Mouse (Mus musculus) adrenal gland, postnatal 25 days (tissue): ENCODE measurements around the gene Ank3. TPM values are rescaled to one million over a fixed set of nuclear protein-coding genes. Genes with fewer than 3 reads are reported as not detected.
"Not testable (repeated sequence)": the region's sequence is repeated elsewhere in the genome, so short reads cannot be mapped to it uniquely, and the experiment has no call there.

Experiments used
- DNase-seq: peaks from one replicate; pipeline ENCODE4 v3.0.0; 2021; ENCODE audit warnings: mixed read lengths
- total RNA-seq: library from RNA; stranded (reverse); gene quantifications from 2 replicates; pipeline ENCODE4 v1.2.3, GENCODE M21; 2021

Ank3 gene
- total RNA-seq, 1 experiment from 2014 or later = 18.2 TPM

DNA sequence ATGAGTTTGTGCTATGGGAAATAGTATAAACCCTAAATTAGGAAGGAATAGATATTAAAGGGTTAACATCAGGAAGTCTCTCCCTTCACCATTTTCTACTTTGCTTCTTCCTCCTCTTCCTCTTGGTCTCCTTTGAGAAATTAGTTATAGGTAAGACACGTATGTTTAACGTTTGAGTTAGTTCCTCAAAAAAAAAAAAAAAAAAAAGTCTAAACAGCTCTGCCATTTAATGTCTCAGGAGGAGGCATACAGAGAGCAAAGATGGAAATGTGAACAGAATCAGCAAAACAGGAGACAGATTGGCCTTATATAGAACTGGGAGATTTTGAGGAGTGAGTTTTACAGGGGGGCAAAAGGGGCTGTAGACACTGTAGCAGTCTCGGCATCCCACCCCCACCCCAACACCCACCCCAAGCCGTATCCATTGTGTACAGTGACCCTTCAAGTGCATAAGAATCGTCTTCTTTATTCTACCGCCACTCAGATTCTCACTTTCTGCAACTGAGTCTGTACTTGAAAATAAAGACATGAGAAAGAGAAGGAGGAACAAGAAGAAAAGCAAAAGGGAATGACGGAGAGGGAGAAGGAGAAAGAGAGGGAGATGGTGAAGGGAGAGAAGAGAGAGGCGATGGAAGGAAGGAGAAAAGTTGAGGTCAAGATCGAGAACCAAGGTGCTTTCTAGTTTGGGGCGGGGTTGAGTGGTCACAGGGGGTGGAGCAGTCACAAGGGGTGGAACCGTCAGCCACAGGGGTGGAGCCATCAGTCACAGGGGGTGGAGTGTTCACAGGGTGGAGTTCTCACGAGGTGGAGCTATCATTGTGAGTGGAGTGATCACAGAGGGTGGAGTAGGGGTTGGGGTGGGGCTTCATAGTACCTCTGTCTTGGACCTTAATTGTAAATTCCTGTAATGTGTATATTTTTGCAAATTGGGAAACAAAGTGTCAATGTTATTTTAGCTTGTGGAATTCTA, 509.5 kb downstream of the Ank3 start:
- DNase-seq = no peak

DNA sequence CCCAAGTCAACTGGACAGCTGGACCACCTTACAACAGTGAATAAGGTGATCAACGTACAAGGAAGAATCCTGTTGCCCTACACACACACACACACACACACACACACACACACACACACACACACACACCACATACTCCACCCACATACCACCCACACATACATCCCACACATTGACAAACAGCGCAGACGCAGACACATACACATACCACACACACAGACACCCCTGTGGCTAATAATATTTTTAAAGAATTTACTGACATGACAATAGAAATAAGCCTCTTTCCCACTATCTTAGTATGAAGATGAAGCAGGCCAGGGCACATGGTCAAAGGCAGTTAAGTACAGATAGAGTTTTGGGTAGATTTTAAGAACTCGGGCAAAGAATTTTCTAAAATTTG, 511.3 kb downstream of the Ank3 start:
- no peak for DNase-seq

- peak; percentile 54 for DNase-seq
Observed at GRCm38 (mm10) chr10:69910304-69910703, 511.7 kb downstream of the Ank3 start.

DNA sequence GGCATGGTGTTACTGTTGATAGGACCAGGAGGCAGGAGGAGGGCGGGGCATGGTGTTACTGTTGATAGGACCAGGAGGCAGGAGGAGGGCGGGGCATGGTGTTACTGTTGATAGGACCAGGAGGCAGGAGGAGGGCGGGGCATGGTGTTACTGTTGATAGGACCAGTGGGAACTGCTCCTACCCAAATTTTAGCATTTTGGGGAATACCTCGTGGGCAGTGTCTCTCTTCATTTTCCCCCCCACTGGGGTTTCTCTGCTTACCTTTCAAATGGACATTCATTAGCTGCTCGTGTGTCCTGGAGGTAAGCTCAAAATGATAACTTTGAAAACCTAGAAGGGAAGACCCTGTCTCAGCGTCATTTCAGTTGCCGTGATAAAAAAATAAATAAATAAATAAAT, 512.2 kb downstream of the Ank3 start:
- not testable (repeated sequence) for DNase-seq

GRCm38 (mm10) chr10:69915566-69915965, 517.0 kb downstream of the Ank3 start:
- DNase-seq = no peak

DNA sequence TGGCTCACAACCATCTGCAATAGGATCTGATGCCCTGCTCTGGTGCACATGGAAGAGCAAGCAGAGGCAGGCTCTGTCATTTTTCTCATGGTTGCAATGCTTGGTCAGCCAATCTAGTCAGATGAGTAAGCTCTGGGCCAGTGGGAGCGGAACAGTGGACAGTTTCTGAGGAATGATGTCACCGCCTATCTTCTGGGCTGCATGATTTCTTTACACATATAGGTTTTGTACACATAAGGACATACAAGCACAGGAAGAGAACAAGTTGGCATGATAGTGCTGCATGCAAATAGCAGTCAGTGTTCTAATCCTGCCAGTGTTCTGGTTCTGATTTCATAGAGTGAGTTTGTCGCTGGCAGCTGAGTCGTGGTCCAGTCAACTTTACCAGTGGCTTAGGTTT, 517.6 kb downstream of the Ank3 start:
- DNase-seq = no peak

- DNase-seq = peak; percentile 64
Observed at GRCm38 (mm10) chr10:69916689-69917435, 518.3 kb downstream of the Ank3 start.

DNA sequence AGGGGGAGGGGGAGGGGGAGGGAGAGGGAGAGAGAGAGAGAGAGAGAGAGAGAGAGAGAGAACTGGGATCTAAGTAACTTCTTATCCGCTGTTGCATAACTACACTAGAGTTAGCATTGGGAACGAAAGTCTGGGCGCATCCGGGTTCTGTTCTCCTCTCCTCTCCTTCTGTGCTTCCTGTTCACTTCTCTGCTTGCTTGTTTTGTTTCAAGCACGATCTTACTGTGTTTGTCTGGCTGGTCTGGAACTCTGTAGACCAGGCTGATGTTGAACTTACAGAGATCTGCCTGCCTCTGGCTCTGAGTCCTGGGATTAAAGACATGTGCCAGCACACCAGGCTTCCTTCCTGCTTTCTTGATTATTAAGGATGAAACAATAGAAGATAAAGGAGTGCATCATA, 519.1 kb downstream of the Ank3 start:
- DNase-seq = no peak

DNA sequence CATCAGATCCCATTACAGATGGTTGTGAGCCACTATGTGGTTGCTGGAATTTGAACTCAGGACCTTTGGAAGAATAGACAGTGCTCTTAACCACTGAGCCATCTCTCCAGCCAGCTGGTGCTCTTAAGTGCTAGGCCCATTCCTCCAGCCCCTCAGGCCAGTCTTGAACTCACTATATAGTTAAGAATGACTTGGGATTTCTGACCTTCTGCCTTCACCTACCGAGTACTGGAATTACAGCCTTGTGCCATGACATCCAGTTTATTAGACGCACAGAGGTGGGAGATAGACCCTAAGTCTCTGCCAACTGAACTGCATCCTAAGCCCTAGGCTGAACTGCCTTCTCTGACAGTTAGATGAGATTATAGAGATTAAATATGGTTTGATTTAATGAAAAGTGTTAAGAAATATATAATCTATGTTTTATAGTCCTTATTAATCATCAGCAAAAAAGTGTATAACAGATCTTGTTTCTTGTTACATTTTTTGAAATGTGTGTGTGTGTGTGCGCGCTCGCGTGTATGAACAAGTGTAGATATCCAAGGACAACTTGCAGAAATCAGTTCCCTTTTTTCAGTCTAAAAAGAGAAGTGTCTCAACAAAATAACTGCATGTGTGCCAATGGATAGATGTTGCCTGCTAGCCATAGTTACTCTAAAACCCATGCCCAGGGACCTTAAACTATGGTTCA, 520.0 kb downstream of the Ank3 start:
- no peak for DNase-seq

DNA sequence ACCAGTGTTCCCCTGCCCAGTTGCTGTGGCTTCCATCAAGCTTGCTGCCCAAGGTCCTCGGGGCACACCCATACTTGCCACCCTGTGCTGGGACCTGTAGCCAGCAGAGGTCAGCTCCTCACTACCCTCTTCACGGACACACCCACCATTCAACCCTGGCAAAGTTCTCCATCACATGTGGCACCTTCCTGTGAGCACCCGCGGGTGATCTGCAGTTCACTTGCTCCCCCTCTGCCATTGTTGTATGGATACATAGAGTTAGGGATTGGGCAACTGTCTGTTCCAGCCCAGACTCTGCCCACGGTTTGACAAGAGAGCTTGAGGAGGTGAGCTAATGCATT, 520.5 kb downstream of the Ank3 start:
- DNase-seq = no peak

- DNase-seq = no peak
Observed at GRCm38 (mm10) chr10:69919746-69920145, 521.2 kb downstream of the Ank3 start.

- DNase-seq = no peak
Observed at GRCm38 (mm10) chr10:69922076-69922475, 523.5 kb downstream of the Ank3 start.

GRCm38 (mm10) chr10:69923801-69924200, 525.2 kb downstream of the Ank3 start:
- DNase-seq = no peak

- peak; percentile 25 for DNase-seq
Observed at GRCm38 (mm10) chr10:69924321-69924720, 525.7 kb downstream of the Ank3 start.

GRCm38 (mm10) chr10:69924845-69925244, 526.3 kb downstream of the Ank3 start:
- DNase-seq = peak; percentile 12

DNA sequence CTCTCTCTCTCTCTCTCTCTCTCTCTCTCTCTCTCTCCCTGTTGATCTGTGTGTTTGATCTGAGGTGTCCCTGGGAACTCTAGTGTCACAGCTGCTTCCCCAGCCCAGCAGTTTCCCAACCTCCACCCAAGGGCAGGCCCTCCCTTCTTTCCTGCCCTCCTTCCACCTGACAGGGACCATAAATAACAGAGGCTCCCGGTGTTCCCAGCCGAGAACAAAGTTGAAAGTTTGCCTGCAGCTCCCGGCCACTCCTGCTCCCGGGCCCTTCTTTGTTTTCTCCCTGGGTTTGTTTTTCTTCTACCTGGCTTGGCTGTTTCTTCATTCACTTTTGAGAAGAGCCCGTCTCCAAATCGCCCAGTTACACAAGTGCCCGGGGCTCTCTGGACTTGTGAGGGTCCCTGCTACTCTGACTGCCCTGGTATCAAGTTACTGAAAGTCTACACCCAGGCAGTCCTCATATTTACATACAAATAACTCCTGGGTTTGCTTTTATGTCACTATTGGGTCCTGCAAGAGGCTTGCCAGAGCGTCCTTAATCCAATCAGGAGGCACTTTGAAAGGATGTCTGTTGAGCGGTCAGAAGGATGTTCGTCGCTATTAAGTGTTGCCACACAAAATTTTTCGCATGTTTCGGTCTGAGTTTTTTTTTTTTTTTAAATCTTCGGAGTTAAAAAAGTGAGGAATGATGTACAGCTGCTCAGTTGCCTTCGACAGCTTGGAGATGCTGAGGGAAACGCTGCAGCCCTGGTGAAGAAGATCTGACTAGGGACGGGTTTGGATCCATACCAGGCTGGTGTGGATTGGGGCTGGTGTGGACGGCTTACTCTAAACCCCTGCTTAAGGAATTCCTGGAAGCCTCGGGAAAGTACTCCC, 526.9 kb downstream of the Ank3 start:
- peak; percentile 30 for DNase-seq

GRCm38 (mm10) chr10:69926158-69926882, 527.7 kb downstream of the Ank3 start:
- DNase-seq = no peak

GRCm38 (mm10) chr10:69927012-69927411, 528.4 kb downstream of the Ank3 start:
- DNase-seq = no peak

GRCm38 (mm10) chr10:69928358-69928757, 529.8 kb downstream of the Ank3 start:
- DNase-seq = no peak

DNA sequence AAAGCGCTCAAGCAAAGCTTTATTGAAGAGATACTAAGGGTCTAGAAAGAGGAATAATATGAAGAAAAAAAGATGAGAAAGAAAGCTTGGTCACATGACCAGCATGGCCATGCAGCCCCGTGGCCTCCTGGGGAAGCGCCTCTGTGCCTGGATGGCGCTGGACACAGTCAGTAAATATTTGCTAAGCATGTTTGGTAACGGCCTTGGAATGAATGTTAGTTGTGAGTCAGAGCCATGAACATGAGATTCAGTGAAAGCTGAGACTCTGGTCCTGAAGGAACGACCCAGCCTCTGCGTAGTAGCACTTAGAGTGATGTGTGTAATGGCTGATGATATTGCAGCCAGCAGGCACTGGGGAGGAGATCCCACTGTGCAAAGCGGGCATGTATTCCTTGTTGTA, 531.9 kb downstream of the Ank3 start:
- no peak for DNase-seq

DNA sequence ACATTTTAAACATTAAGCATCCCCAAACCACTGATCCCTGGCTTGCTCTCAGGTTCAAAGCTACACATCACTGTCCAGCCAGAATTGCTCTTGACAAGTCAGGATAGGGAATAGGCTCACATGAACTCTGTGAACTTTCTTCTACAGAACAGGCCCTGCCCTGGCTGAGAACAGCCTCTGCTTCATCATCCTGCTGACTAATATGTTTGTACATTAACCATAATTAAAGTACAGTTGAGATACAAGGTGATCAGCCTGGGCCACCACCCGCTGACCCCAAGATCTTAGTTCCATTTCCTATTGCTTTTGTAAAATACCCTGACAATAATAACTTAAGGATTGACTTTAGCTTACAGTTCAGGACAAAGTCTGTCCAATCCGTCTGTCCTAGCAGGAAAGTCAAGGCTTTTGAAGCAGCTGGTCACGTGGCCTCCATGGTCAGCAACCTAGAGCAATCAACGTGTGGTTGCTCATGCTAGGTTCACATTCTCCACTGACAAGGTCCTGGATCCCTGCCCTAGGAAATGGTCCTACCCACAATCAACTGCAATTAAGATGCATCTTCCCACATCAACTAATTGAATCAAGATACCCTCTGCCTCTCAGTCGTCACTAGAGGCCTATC, 538.0 kb downstream of the Ank3 start:
- no peak for DNase-seq
